Mouse (Mus musculus) heart, embryonic 12.5 days (tissue): Measurements from ENCODE around the gene Gm6904. TPM values are rescaled to one million over a fixed set of nuclear protein-coding genes. Genes with fewer than 3 reads are reported as not detected.
"Not testable (repeated sequence)": the region's sequence is repeated elsewhere in the genome, so short reads cannot be mapped to it uniquely, and the experiment has no call there.

Source experiments
- ATAC-seq: fragments of 200-750 bp; cut with Nextera tagmentation; 2 replicates; pipeline ENCODE4 v1.8.0; 2017; ENCODE audit warnings: moderate TSS enrichment, moderate library complexity; ENCODE audit not compliant: insufficient number of reproducible peaks, low FRiP score
- H3K27ac ChIP-seq: fragments of 300-500 bp; sonication (generic); 2 replicates; pipeline ENCODE4 v1.5.1; 2016; ENCODE audit warnings: mild to moderate bottlenecking, moderate library complexity; ENCODE audit not compliant: poor library complexity, severe bottlenecking
- H3K27me3 ChIP-seq: fragments of 300-500 bp; sonication (generic); replicated peaks from 2 replicates; pipeline ENCODE4 v1.6.1; 2016; ENCODE audit warnings: mild to moderate bottlenecking, moderate library complexity
- H3K36me3 ChIP-seq: fragments of 300-500 bp; sonication (generic); 2 replicates; pipeline ENCODE4 v1.6.1; 2016; ENCODE audit warnings: mild to moderate bottlenecking, moderate library complexity
- H3K4me1 ChIP-seq: fragments of 300-500 bp; sonication (generic); replicated peaks from 2 replicates; pipeline ENCODE4 v1.6.1; 2016; ENCODE audit warnings: mild to moderate bottlenecking
- H3K4me2 ChIP-seq: fragments of 300-500 bp; sonication (generic); 2 replicates; pipeline ENCODE4 v1.6.1; 2016; ENCODE audit warnings: mild to moderate bottlenecking, moderate library complexity
- H3K4me3 ChIP-seq: fragments of 300-500 bp; sonication (generic); 2 replicates; pipeline ENCODE4 v1.5.1; 2016; ENCODE audit warnings: mild to moderate bottlenecking
- H3K9ac ChIP-seq: fragments of 300-500 bp; sonication (generic); 2 replicates; pipeline ENCODE4 v1.6.1; 2016; ENCODE audit warnings: mild to moderate bottlenecking, moderate library complexity
- H3K9me3 ChIP-seq: fragments of 300-500 bp; sonication (generic); replicated peaks from 2 replicates; pipeline ENCODE4 v1.6.1; 2016; ENCODE audit warnings: mild to moderate bottlenecking, moderate library complexity
- WGBS: fragments of 180-500 bp; shearing (Covaris S2); methylation state at CpG from one replicate; pipeline ENCODE4 v1.1.7; 2016; 5-methylcytosine and 5-hydroxymethylcytosine counted together
- polyA plus RNA-seq: library from polyadenylated mRNA; unstranded; fragments of >200 nt; fragmentation: Nextera tagmentation; extraction: Ambion mirVana; gene quantifications from 2 replicates; pipeline ENCODE4 v1.2.1, GENCODE M21; 2016

The Gm6904 gene
- polyA plus RNA-seq, result 0.36 TPM in 1 of 2 replicates, not detected in the other

DNA sequence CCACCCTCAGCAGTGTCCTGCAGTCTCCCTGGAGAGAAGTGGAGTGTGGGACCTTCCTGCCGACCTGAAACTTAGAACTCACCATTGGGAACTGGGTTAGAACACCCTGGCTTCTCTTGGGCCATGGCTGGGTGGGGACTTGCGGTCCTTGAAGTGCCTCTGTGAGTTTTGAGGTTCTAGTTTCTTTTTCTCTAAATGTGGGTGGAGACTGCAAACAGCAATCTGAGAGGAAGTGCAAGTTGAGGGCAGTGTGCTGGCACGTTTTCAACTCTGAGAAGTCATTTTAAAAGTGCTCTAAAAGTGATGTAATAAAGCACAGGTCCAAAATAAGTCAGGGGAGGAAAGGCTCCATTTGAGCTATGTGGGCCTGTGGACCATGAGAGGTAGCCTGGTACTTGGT is at the start of gene Gm6904:
TSS of gene Gm6904 (minus strand) at position 161 of the 400 bp plus-strand sequence.
- H3K9ac ChIP-seq, result no peak within 1 kb of the TSS
- H3K36me3 ChIP-seq, result no peaks in the 10 kb centered on the region
- H3K27me3 ChIP-seq, result no peaks in the 10 kb centered on the region
- ATAC-seq, result no peak
- no peak within 1 kb of the TSS for H3K27ac ChIP-seq
- no peaks in the 10 kb centered on the region for H3K9me3 ChIP-seq
- no peak within 1 kb of the TSS for H3K4me2 ChIP-seq
- H3K4me3 ChIP-seq, result no peak within 1 kb of the TSS
- H3K4me1 ChIP-seq, result no peaks in the 10 kb centered on the region
- 65% methylated on average over 3 of the region's 3 CpGs for WGBS

- 53% methylated on average over 1 of the region's 1 CpGs for WGBS
- H3K9me3 ChIP-seq, H3K27ac ChIP-seq, ATAC-seq, H3K36me3 ChIP-seq, H3K27me3 ChIP-seq, H3K9ac ChIP-seq, H3K4me2 ChIP-seq, H3K4me1 ChIP-seq, H3K4me3 ChIP-seq: not testable (repeated sequence)
Measured at GRCm38 (mm10) chr14:59297391-59297790, 37.4 kb upstream of the Gm6904 start, which contains the start of gene Phf11a. TSS of gene Phf11a (minus strand) at chr14:59297522.

DNA sequence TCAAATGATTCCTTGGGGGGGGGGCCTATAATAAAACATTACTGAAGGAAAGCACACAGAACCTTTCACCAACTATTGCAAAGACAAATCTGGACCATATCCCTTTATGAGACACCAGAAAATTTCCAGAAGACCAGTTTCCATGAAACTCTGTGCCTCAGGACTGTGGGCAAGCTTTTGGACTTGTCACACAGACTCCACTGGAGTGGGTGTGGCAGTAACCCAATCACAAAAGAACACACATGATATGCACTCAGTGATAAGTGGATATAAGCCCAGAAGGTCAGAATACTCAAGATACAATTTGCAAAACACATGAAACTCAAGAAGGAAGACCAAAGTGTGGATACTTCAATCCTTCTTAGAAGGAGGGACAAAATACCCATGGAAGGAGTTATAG is 31.8 kb upstream of the Gm6904 start:
- not testable (repeated sequence) for H3K27ac ChIP-seq, H3K4me2 ChIP-seq, H3K9ac ChIP-seq, H3K4me1 ChIP-seq, H3K9me3 ChIP-seq, H3K27me3 ChIP-seq, ATAC-seq, H3K4me3 ChIP-seq, H3K36me3 ChIP-seq

GRCm38 (mm10) chr14:59274961-59275360 is 14.9 kb upstream of the Gm6904 start:
- H3K4me2 ChIP-seq, H3K4me1 ChIP-seq, ATAC-seq, H3K27me3 ChIP-seq, H3K9ac ChIP-seq, H3K4me3 ChIP-seq, H3K27ac ChIP-seq, H3K36me3 ChIP-seq, H3K9me3 ChIP-seq: not testable (repeated sequence)
- 84% methylated on average over 4 of the region's 4 CpGs for WGBS

GRCm38 (mm10) chr14:59255861-59256260 is 4.2 kb downstream of the Gm6904 start:
- not testable (repeated sequence) for H3K9me3 ChIP-seq
- WGBS, result 72% methylated on average over 1 of the region's 1 CpGs

DNA sequence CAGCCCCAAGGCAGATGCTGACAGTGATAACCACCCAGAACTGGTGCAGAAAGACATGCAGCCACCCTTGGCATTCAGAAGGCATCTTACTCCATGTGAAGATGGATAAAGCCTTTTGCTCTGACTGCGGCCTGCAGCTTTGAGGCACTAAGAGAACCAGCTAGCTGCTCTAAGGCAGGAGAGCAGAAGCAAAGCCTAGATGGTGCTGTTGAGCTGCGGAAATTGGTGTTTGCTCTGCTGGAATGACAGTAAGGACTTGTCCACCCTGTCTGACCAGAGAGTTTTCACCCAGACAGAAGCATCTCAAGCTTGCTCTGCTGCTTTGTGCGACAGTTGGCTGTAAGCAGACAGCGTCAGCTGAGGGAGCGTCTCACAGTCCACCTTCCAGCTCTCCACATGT is 9.7 kb downstream of the Gm6904 start:
- ATAC-seq, H3K4me2 ChIP-seq, H3K9me3 ChIP-seq, H3K36me3 ChIP-seq, H3K27me3 ChIP-seq, H3K4me3 ChIP-seq, H3K9ac ChIP-seq, H3K27ac ChIP-seq, H3K4me1 ChIP-seq: not testable (repeated sequence)
- WGBS, result 52% methylated on average over 5 of the region's 5 CpGs

More at GRCm38 (mm10) chr14:59255861-59256260, 4.2 kb downstream of the Gm6904 start:
- H3K4me3 ChIP-seq, ATAC-seq, H3K27ac ChIP-seq, H3K9ac ChIP-seq, H3K4me2 ChIP-seq, H3K4me1 ChIP-seq, H3K36me3 ChIP-seq, H3K27me3 ChIP-seq: not testable (repeated sequence)

DNA sequence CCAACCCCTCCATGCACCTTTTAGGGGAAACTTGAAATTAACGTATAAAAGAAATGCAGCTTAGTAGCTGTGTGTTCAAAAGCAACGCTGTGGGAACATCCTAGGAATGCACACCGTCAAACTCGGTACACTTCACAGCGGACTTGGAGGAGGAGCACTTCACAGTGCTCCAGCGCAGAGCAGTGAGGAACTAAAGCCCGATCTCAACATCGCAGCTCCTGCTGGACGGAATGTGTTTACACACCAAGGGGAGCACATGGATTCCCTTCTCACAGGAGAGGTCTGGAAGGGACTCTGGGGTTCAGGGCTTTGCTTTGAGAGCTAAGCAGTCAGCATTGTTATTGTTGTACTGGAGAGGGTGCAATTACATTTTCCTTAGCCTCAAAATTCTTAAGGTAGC is 26.4 kb downstream of the Gm6904 start:
- H3K36me3 ChIP-seq, result peaks cover 74% of the 10 kb centered on the region
- H3K4me2 ChIP-seq, result no peak overlapping the region
- no peak for ATAC-seq
- 88% methylated on average over 9 of the region's 9 CpGs for WGBS
- peaks cover 24% of the 10 kb centered on the region for H3K27me3 ChIP-seq
- H3K9ac ChIP-seq, result no peak overlapping the region
- H3K27ac ChIP-seq, result no peak overlapping the region
- peaks cover 13% of the 10 kb centered on the region for H3K4me1 ChIP-seq
- no peak overlapping the region for H3K4me3 ChIP-seq
- peaks cover 3% of the 10 kb centered on the region for H3K9me3 ChIP-seq

DNA sequence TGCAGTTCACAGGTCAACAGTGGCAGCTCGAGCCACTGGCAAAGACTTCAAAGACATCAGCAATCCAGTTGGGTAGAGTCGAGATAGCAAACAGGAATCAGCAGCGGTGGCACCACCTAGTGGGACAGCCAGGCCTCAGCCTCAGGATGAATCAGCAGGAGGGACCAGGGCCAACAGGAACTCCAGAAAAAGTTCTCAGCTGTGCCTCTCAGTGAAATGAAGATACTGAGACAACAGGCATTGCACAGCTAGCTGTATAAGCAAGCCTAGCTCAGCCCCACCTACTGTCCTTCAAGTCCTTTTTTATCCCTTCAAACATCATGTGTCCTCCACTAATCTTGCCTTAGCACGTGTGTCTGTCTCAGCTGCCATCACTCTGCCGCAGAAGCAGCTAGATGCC is 28.0 kb downstream of the Gm6904 start:
- Histone ChIP-seq H3K4me1 (peaks cover 13% of the 10 kb centered on the region), H3K4me3 (no peak overlapping the region), H3K9me3 (no peaks in the 10 kb centered on the region), H3K4me2 (no peak overlapping the region), H3K9ac (no peak overlapping the region), H3K36me3 (peaks cover 67% of the 10 kb centered on the region), H3K27me3 (peaks cover 31% of the 10 kb centered on the region), H3K27ac (no peak overlapping the region)
- 0 out of 2 replicates have a peak, but pooled peaks have one; percentile 25 for ATAC-seq
- 43% methylated on average over 5 of the region's 5 CpGs for WGBS

GRCm38 (mm10) chr14:59230331-59230966 is 29.6 kb downstream of the Gm6904 start:
- 58% methylated on average over 21 of the region's 21 CpGs for WGBS
- Histone ChIP-seq H3K4me2 (peak overlapping the region; percentile 51), H3K27me3 (peaks cover 29% of the 10 kb centered on the region), H3K4me3 (no peak overlapping the region), H3K9me3 (no peaks in the 10 kb centered on the region), H3K9ac (no peak overlapping the region), H3K27ac (no peak overlapping the region), H3K4me1 (peaks cover 13% of the 10 kb centered on the region), H3K36me3 (peaks cover 67% of the 10 kb centered on the region)
- peak; percentile 63; the same call in 1 of the 2 replicates for ATAC-seq

DNA sequence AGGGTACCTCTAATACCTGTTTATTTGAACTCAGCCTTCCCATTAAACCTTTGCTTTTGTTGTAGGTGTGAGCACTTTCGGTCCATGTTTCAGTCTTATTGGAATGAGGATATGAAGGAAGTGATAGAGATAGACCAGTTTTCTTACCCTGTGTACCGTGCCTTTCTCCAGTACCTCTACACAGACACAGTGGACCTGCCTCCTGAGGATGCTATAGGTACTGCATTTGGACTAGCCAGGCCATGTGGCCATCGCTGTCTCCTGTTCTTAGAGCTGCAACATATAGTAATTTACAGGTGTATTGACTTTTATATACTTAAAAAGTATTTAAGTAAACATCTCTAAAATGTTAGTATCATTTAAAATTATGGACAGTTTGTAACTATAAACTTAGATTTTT is 30.2 kb downstream of the Gm6904 start:
- Histone ChIP-seq H3K4me1 (peaks cover 13% of the 10 kb centered on the region), H3K36me3 (peaks cover 66% of the 10 kb centered on the region), H3K4me3 (no peak overlapping the region), H3K4me2 (no peak overlapping the region), H3K27me3 (peaks cover 32% of the 10 kb centered on the region), H3K9ac (no peak overlapping the region), H3K9me3 (no peaks in the 10 kb centered on the region), H3K27ac (no peak overlapping the region)
- WGBS, result 87% methylated on average over 3 of the region's 3 CpGs
- ATAC-seq, result no peak

DNA sequence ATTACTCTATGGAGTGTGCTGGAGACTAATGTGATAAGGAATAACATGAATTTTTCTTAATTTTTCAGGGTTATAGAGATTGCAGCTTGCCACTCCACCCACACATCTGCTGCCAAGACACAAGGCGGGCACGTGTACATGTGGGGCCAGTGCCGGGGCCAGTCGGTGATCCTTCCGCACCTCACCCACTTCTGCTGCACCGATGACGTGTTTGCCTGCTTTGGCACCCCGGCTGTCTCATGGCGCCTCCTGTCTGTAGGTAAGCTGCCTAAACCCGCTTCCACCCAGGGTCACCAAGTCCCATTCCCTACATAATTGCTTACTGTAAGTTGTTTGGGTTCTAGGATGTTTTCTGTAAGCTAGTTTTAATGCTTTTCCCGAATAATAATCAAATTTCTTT is 33.8 kb downstream of the Gm6904 start:
- Histone ChIP-seq H3K27me3 (peaks cover 30% of the 10 kb centered on the region), H3K4me1 (peaks cover 7% of the 10 kb centered on the region), H3K4me2 (no peak overlapping the region), H3K36me3 (peaks cover 65% of the 10 kb centered on the region), H3K27ac (no peak overlapping the region), H3K4me3 (no peak overlapping the region), H3K9me3 (no peaks in the 10 kb centered on the region), H3K9ac (no peak overlapping the region)
- 93% methylated on average over 11 of the region's 11 CpGs for WGBS
- no peak for ATAC-seq

GRCm38 (mm10) chr14:59219241-59219640 is 40.8 kb downstream of the Gm6904 start:
- 69% methylated on average over 3 of the region's 3 CpGs for WGBS
- Histone ChIP-seq H3K4me1 (no peaks in the 10 kb centered on the region), H3K36me3 (peaks cover 60% of the 10 kb centered on the region), H3K9ac (no peak overlapping the region), H3K4me3 (no peak overlapping the region), H3K27me3 (peaks cover 16% of the 10 kb centered on the region), H3K27ac (no peak overlapping the region), H3K4me2 (no peak overlapping the region), H3K9me3 (no peaks in the 10 kb centered on the region)
- no peak for ATAC-seq
